Mouse (Mus musculus): ENCODE results near the gene Scfd1. TPM values are rescaled to one million over a fixed set of nuclear protein-coding genes. Genes with fewer than 3 reads are reported as not detected.

The Scfd1 gene
- polyA plus RNA-seq (2017; shearing (Covaris generic)), result 104 TPM

DNA sequence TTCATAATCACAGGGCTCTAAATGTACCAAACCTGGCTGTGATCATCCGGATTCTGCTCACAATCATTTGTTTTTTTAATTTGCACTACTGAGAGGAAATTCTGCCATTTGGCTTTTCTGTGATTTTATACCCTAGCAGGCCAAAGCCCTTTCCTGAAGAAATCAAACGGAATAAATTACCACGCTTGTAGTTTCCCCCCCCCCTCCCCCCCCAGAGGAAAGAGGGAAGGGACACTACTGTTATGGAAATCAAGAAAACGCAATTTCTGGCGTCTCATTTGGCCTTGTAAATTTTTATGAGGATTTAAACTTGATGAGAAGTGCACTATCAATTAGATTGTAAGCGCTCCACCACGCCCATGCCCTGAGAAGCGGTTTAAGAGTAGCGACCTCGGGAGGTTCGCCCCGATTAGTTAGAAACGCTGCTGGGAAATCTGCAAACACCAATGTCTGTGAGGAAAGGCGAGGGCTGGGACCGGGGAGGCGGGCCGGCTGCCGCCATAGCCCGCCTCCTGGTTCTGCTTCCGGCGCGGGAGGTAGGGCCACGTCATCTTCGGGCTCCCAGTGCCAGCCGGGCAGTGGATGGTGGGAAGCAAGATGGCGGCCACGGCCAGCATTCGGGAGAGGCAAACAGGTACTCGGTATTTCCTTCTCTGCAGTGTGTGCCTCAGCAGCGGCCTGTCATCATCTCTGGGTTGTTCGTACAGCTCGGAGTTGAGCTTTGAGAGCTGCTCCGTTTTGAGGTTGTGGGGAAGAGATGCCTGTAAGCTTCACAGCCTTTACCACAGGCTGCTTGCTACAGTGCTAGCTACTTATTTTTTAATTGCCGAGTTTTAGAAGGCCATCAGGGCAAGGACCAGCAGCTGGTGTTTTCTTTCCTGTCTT, at the start of gene Scfd1:
Gene Scfd1, plus strand, starts transcription at position 508 of the 885 bp plus-strand sequence.

DNA sequence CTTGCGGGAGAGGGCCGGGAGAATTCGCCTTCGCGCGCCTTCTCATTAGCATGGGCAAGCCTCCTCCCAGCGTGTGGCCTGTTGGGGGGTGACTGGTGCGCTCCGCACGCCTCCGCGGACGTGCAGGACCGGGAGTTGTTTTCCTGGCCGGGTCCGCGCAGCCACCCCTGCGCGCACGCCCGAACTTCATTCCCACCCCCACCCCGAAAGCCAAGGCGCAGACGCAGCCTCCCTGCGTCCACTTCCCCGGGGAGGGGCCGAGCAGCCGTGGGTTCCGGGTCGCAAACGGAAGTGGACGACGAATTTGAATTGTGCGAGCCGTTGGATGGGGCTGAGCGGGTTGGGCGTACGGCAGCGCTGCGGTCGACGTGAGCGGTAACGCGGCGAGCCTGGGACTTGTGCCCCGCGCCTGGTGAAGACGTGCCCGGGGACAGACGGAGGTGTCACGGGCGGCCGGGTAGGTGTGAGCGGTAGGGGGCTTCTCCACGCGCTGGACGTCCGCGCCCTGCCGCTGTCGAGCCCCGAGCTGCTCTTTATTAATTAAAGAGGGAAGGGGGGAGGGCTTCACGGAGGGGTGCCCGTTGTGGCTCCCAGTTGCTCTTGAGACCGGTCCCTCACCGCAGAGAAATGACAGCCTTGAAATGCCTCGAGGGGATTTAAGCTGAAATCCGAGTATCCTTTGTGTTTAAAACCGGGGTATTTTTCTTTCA, 29.2 kb upstream of the Scfd1 start, which contains the start of gene G2e3:
Gene G2e3, plus strand, starts transcription at position 74 of the 710 bp plus-strand sequence.

Other genes with a start within 250 kb of the Scfd1 start
- gene G2e3, start 29.4 kb upstream of the Scfd1 start, polyA plus RNA-seq (2017; shearing (Covaris generic)), result 24.6 TPM
- 2.1 TPM for gene Coch, start 215.8 kb downstream of the Scfd1 start, polyA plus RNA-seq (2017; shearing (Covaris generic))